Mouse (Mus musculus) small intestine, adult 2 months (tissue): ENCODE results near the gene Wdhd1.

Experiments used
- CTCF ChIP-seq: fragments of 200-500 bp; IDR thresholded peaks from 2 replicates; pipeline ENCODE4 v1.5.1; 2012; ENCODE audit warnings: low read depth, mild to moderate bottlenecking, control low read depth, inconsistent platforms, low read length, moderate library complexity, mixed read lengths; ENCODE audit not compliant: insufficient replicate concordance, insufficient read length; ENCODE audit errors: extremely low read depth
- POLR2A ChIP-seq: fragments of 200-500 bp; IDR thresholded peaks from 2 replicates; pipeline ENCODE4 v1.6.1; 2012; ENCODE audit warnings: low read depth, mild to moderate bottlenecking, control low read depth, inconsistent platforms, low read length, moderate library complexity

GRCm38 (mm10) chr14:47214367-47214766 lies 62.3 kb downstream of the Wdhd1 start:
- TF ChIP-seq CTCF (no peak), POLR2A (no peak)
